In the genomic region with DNA sequence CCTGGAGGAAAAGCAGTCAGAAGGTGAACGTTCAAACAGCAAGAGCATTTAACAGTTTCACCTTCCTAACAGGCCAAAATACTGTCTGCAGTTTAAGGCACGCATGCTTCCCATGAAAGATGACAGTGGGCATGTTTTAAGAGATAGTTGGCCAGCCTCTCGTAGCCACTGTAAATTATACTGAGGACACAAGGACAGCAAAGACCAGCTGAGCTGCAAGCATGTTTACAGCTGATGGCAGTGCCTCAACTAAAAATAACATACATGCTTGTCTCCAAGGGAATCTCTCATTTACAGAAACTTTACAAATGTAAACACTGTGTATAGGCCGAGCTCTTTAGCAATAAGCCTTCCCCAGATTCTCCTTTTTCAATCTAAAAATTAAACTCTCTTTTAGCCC, we compare ENCODE assay signal across 31 mouse cellular contexts. TPM values are rescaled to one million over a fixed set of nuclear protein-coding genes. Genes with fewer than 3 reads are reported as not detected.
A peak's percentile ranks its signal among the peaks of the same experiment; 100 is the strongest.
DNase-seq lines count a peak whose midpoint lies in the region; ATAC-seq and TF ChIP-seq lines count a peak whose summit lies in the region.
"Had no signal": no experiment of that assay in that cellular context is flagged by ENCODE, and none has a peak within 500 bp of the region (broad histone marks: within the 10 kb centered on the region; RNA-seq: fewer than 3 reads in every experiment).

No protein-coding gene starts in this region.

- peaks cover 23% of the 10 kb centered on the region for H3K4me1 ChIP-seq in heart, embryonic 16.5 days (ENCODE audit: control insufficient read depth, insufficient read depth, low read length)
- H3K4me1 ChIP-seq in lung, embryonic 16.5 days (replicated peaks; ENCODE audit: control insufficient read depth, insufficient read depth, low read length): 0 out of 2 replicates have a peak, but pooled peaks cover 4% of the 10 kb centered on the region
- 0 out of 2 replicates have a peak, but pooled peaks cover 2% of the 10 kb centered on the region for H3K4me1 ChIP-seq in lung, adult 2 months (ENCODE audit: control insufficient read depth, insufficient read depth, low read length)
- H3K4me1 ChIP-seq: liver, embryonic 12.5 days had no signal

- peaks cover 5% of the 10 kb centered on the region for H3K36me3 ChIP-seq in heart, embryonic 16.5 days (ENCODE audit: control insufficient read depth, insufficient read depth)
- H3K36me3 ChIP-seq in lung, embryonic 16.5 days (ENCODE audit: control insufficient read depth, insufficient read depth, low read length): no peaks in the 10 kb centered on the region
- H3K36me3 ChIP-seq: G1E; intestine, embryonic 15.5 days; liver, embryonic 12.5 days had no signal

- WGBS in heart, embryonic 16.5 days: 50% methylated on average over 4 of the region's 4 CpGs
- WGBS in lung, embryonic 16.5 days: 41% methylated on average over 4 of the region's 4 CpGs
- WGBS in lung, adult 2 months: 63% methylated on average over 4 of the region's 4 CpGs

- H3K9me3 ChIP-seq in heart, embryonic 16.5 days (replicated peaks; ENCODE audit: control insufficient read depth, low read length): no peaks in the 10 kb centered on the region
- no peaks in the 10 kb centered on the region for H3K9me3 ChIP-seq in lung, embryonic 16.5 days (ENCODE audit: control insufficient read depth, low read length)
- H3K9me3 ChIP-seq: G1E; hindbrain, embryonic 10.5 days; intestine, embryonic 15.5 days; kidney, embryonic 15.5 days; limb, embryonic 13.5 days; liver, embryonic 12.5 days; midbrain, embryonic 10.5 days had no signal

- no peak for ATAC-seq in heart, embryonic 16.5 days (replicated peaks; ENCODE audit: extremely low read depth, insufficient read depth, low FRiP score)
- peak; percentile 70; the same call in 1 of the 2 replicates for ATAC-seq in lung, embryonic 16.5 days (ENCODE audit: low read depth)
- ATAC-seq: forebrain, embryonic 16.5 days; hindbrain, embryonic 16.5 days; intestine, embryonic 15.5 days; liver, embryonic 12.5 days; lung, postnatal 0 days; midbrain, embryonic 16.5 days had no signal

- no peak overlapping the region; the same call in 1 of the 2 replicates for H3K9ac ChIP-seq in heart, embryonic 16.5 days (ENCODE audit: low read length)
- H3K9ac ChIP-seq in lung, embryonic 16.5 days (ENCODE audit: low read length): no peak overlapping the region
- H3K9ac ChIP-seq: intestine, embryonic 15.5 days; kidney, embryonic 15.5 days; limb, embryonic 13.5 days; liver, embryonic 12.5 days had no signal

- DNase-seq in heart, adult 11 months: peak; percentile 81
- DNase-seq in heart, postnatal 14 days: no peak
- DNase-seq in heart, adult 18-20 months: no peak
- no peak for DNase-seq in lung, adult 2 months
- DNase-seq in adrenal gland, postnatal 4 days (ENCODE audit: low spot score in 2 of 2): no peak
- DNase-seq: adrenal gland, adult 2 months; B cell, adult 2 months; cerebellum, adult 11-12 months; cerebellum, postnatal 10 days; gastrocnemius, postnatal 36 days; kidney, postnatal 36 days; layer of hippocampus, adult 9-11 months; thymus, postnatal 14 days had no signal

- H3K4me2 ChIP-seq in heart, embryonic 16.5 days (ENCODE audit: low read depth, low read length): no peak overlapping the region
- no peak overlapping the region for H3K4me2 ChIP-seq in lung, embryonic 16.5 days (ENCODE audit: low read depth, low read length)
- H3K4me2 ChIP-seq: intestine, embryonic 15.5 days; kidney, embryonic 15.5 days; limb, embryonic 13.5 days; liver, embryonic 12.5 days had no signal

- no peak for TF ChIP-seq POLR2A in lung, adult 2 months (IDR thresholded peaks at IDR 0.05; ENCODE audit: borderline replicate concordance, extremely low read depth, low read depth, low read length)

- no peak for TF ChIP-seq CTCF in lung, adult 2 months (IDR thresholded peaks at IDR 0.05; ENCODE audit: insufficient read depth, low read length)

- no peak overlapping the region for H3K4me3 ChIP-seq in heart, embryonic 16.5 days (ENCODE audit: low read length)
- no peak overlapping the region for H3K4me3 ChIP-seq in lung, embryonic 16.5 days (ENCODE audit: low read length)
- no peak overlapping the region for H3K4me3 ChIP-seq in lung, adult 2 months (replicated peaks; ENCODE audit: extremely low read depth, low read depth, low read length)
- H3K4me3 ChIP-seq: hindbrain, embryonic 10.5 days; intestine, embryonic 15.5 days; kidney, embryonic 15.5 days; limb, embryonic 13.5 days; liver, embryonic 12.5 days; midbrain, embryonic 10.5 days had no signal

- H3K27ac ChIP-seq in heart, embryonic 16.5 days (ENCODE audit: low read length): peak overlapping the region; percentile 61
- H3K27ac ChIP-seq in lung, embryonic 16.5 days (ENCODE audit: low read length): peak overlapping the region; percentile 2; the same call in 1 of the 2 replicates
- H3K27ac ChIP-seq: hindbrain, embryonic 10.5 days; intestine, embryonic 15.5 days; limb, embryonic 13.5 days; liver, embryonic 12.5 days; midbrain, embryonic 10.5 days had no signal

- no peaks in the 10 kb centered on the region for H3K27me3 ChIP-seq in heart, embryonic 16.5 days (ENCODE audit: control insufficient read depth, insufficient read depth, low read length)
- H3K27me3 ChIP-seq in lung, embryonic 16.5 days (ENCODE audit: control insufficient read depth, insufficient read depth, low read depth, low read length): no peaks in the 10 kb centered on the region
- H3K27me3 ChIP-seq: CH12.LX; intestine, embryonic 15.5 days; kidney, embryonic 15.5 days; limb, embryonic 13.5 days; liver, embryonic 12.5 days had no signal

- intact Hi-C loops in heart, postnatal 14 days (cut with DNase I): no loop called here

RNA-seq across cellular contexts. Expression of a gene that starts 47.6 kb away (rescaled TPM):
- not detected for total RNA-seq in heart, postnatal 14 days (2021)
- 0.21 TPM in 1 of 2 replicates, not detected in the other for polyA plus RNA-seq in heart, embryonic 16.5 days (2015; fragmentation: Nextera tagmentation; extraction: Ambion mirVana)
- total RNA-seq in heart, adult 18-20 months (2021): not detected
- polyA plus RNA-seq in lung, embryonic 16.5 days (2015; fragmentation: Nextera tagmentation; extraction: Ambion mirVana): not detected in 2 replicates
- polyA plus RNA-seq in lung, adult 2 months (2012; rRNA removed): 0.18 and 0.43 TPM in 2 replicates
- not detected for total RNA-seq in adrenal gland, postnatal 4 days (2021)
- total RNA-seq: G1E; gastrocnemius, postnatal 36 days; left cerebral cortex, adult 18-20 months; left cerebral cortex, postnatal 25 days had no signal
- polyA plus RNA-seq: cortical plate, adult 2 months; forebrain, embryonic 16.5 days; G1E; hindbrain, embryonic 10.5 days; hindbrain, embryonic 16.5 days; intestine, embryonic 15.5 days; kidney, embryonic 15.5 days; limb, embryonic 13.5 days; liver, embryonic 12.5 days; lung, postnatal 0 days; midbrain, embryonic 10.5 days; midbrain, embryonic 16.5 days; stomach, embryonic 14.5 days had no signal
